Mouse (Mus musculus) kidney, postnatal 0 days (tissue): ENCODE results near the gene Pygl. TPM values are rescaled to one million over a fixed set of nuclear protein-coding genes. Genes with fewer than 3 reads are reported as not detected.
"Not testable (repeated sequence)": the region's sequence is repeated elsewhere in the genome, so short reads cannot be mapped to it uniquely, and the experiment has no call there.

Experiments used
- ATAC-seq: fragments of 200-750 bp; cut with Nextera tagmentation; replicated peaks from 2 replicates; pipeline ENCODE4 v1.8.0; 2017; ENCODE audit warnings: low read depth, moderate number of reproducible peaks, moderate TSS enrichment, moderate library complexity; ENCODE audit not compliant: low FRiP score
- DNase-seq: peaks from one replicate; pipeline ENCODE4 v3.0.0-alpha.2; 2016; ENCODE audit warnings: low spot score
- H3K27ac ChIP-seq: fragments of 300-500 bp; sonication (generic); 2 replicates; pipeline ENCODE4 v1.5.1; 2014; ENCODE audit warnings: mild to moderate bottlenecking
- H3K27me3 ChIP-seq: fragments of 300-500 bp; sonication (generic); 2 replicates; pipeline ENCODE4 v1.6.1; 2014; ENCODE audit warnings: low read length, mixed read lengths; ENCODE audit not compliant: insufficient read depth
- H3K36me3 ChIP-seq: fragments of 300-500 bp; sonication (generic); 2 replicates; pipeline ENCODE4 v1.6.1; 2014; ENCODE audit warnings: low read length, mixed read lengths; ENCODE audit not compliant: insufficient read depth
- H3K4me1 ChIP-seq: fragments of 300-500 bp; sonication (generic); replicated peaks from 2 replicates; pipeline ENCODE4 v1.6.1; 2014; ENCODE audit warnings: antibody characterized with exemption, low read length, mixed read lengths; ENCODE audit not compliant: insufficient read depth
- H3K4me2 ChIP-seq: fragments of 300-500 bp; sonication (generic); 2 replicates; pipeline ENCODE4 v1.6.1; 2014; ENCODE audit warnings: mild to moderate bottlenecking, low read length, moderate library complexity, mixed read lengths
- H3K4me3 ChIP-seq: fragments of 300-500 bp; sonication (generic); replicated peaks from 2 replicates; pipeline ENCODE4 v1.5.1; 2014; ENCODE audit warnings: low read depth, low read length
- H3K9ac ChIP-seq: fragments of 300-500 bp; sonication (generic); 2 replicates; pipeline ENCODE4 v1.6.1; 2014; ENCODE audit warnings: low read depth, low read length
- H3K9me3 ChIP-seq: fragments of 300-500 bp; sonication (generic); replicated peaks from 2 replicates; pipeline ENCODE4 v1.6.1; 2016; ENCODE audit warnings: low read length, inconsistent platforms, mixed read lengths
- CTCF ChIP-seq: IDR thresholded peaks from 2 replicates; pipeline ENCODE4 v1.5.1; 2016; ENCODE audit warnings: antibody characterized with exemption, low read depth, mild to moderate bottlenecking, moderate library complexity
- WGBS: fragments of 180-500 bp; shearing (Covaris S2); extraction: QIAGEN DNeasy Blood & Tissue Kit; methylation state at CpG from one replicate; pipeline ENCODE4 v1.1.7; 2014; 5-methylcytosine and 5-hydroxymethylcytosine counted together
- polyA plus RNA-seq: library from polyadenylated mRNA; unstranded; fragments of >200 nt; fragmentation: Nextera tagmentation; extraction: Ambion mirVana; gene quantifications from 2 replicates; pipeline ENCODE4 v1.2.1, GENCODE M21; 2015

The Pygl gene
- polyA plus RNA-seq, 1 experiment from 2014 or later: 44.2 TPM

GRCm38 (mm10) chr12:70153842-70154241, 77.4 kb downstream of the Pygl start, which contains the start of gene Abhd12b:
Gene Abhd12b (plus strand): TSS chr12:70154142.
- no peak for ATAC-seq
- H3K4me2 ChIP-seq: no peak within 1 kb of the TSS
- H3K4me3 ChIP-seq: no peak within 1 kb of the TSS
- H3K4me1 ChIP-seq: peaks cover 3% of the 10 kb centered on the region; the same call in 1 of the 2 replicates
- no peak within 1 kb of the TSS for H3K9ac ChIP-seq
- no peaks in the 10 kb centered on the region for H3K27me3 ChIP-seq
- H3K36me3 ChIP-seq: no peaks in the 10 kb centered on the region
- TF ChIP-seq CTCF: no peak
- 61% methylated on average over 3 of the region's 3 CpGs for WGBS
- no peak within 1 kb of the TSS for H3K27ac ChIP-seq
- H3K9me3 ChIP-seq: no peaks in the 10 kb centered on the region
- DNase-seq: no peak

GRCm38 (mm10) chr12:70148631-70149265, 82.5 kb downstream of the Pygl start:
- no peak overlapping the region for H3K27ac ChIP-seq
- WGBS: 12% methylated on average over 11 of the region's 11 CpGs
- H3K9ac ChIP-seq: peak overlapping the region; percentile 28; the same call in 1 of the 2 replicates
- H3K36me3 ChIP-seq: no peaks in the 10 kb centered on the region
- no peak for ATAC-seq
- H3K4me1 ChIP-seq: peaks cover 8% of the 10 kb centered on the region; the same call in 1 of the 2 replicates
- H3K9me3 ChIP-seq: no peaks in the 10 kb centered on the region
- no peak for DNase-seq
- no peaks in the 10 kb centered on the region for H3K27me3 ChIP-seq
- H3K4me2 ChIP-seq: peak overlapping the region; percentile 69
- TF ChIP-seq CTCF: no peak
- H3K4me3 ChIP-seq: peak overlapping the region; percentile 30

- Histone ChIP-seq H3K9me3 (no peaks in the 10 kb centered on the region), H3K9ac (peak overlapping the region; percentile 28; the same call in 1 of the 2 replicates), H3K27me3 (no peaks in the 10 kb centered on the region), H3K4me1 (peaks cover 8% of the 10 kb centered on the region; the same call in 1 of the 2 replicates), H3K27ac (0 out of 2 replicates have a peak overlapping the region, but pooled peaks have one; percentile 8), H3K4me3 (peak overlapping the region; percentile 30), H3K4me2 (peak overlapping the region; percentile 69), H3K36me3 (no peaks in the 10 kb centered on the region)
- no peak for TF ChIP-seq CTCF
- ATAC-seq (no peak), DNase-seq (peak; percentile 77)
- WGBS: 3% methylated on average over 13 of the region's 13 CpGs
Observed at GRCm38 (mm10) chr12:70147986-70148630, 83.2 kb downstream of the Pygl start.

GRCm38 (mm10) chr12:70145586-70145985, 85.7 kb downstream of the Pygl start:
- Histone ChIP-seq H3K4me2 (no peak overlapping the region), H3K27ac (0 out of 2 replicates have a peak overlapping the region, but pooled peaks have one; percentile 84), H3K4me3 (no peak overlapping the region), H3K36me3 (no peaks in the 10 kb centered on the region), H3K4me1 (peaks cover 8% of the 10 kb centered on the region; the same call in 1 of the 2 replicates), H3K9me3 (no peaks in the 10 kb centered on the region), H3K27me3 (no peaks in the 10 kb centered on the region), H3K9ac (no peak overlapping the region)
- DNase-seq (no peak), ATAC-seq (no peak)
- no peak for TF ChIP-seq CTCF
- 91% methylated on average over 6 of the region's 6 CpGs for WGBS

- Histone ChIP-seq H3K27ac (peak overlapping the region; percentile 84), H3K27me3 (no peaks in the 10 kb centered on the region), H3K4me3 (no peak overlapping the region), H3K9ac (no peak overlapping the region), H3K4me2 (peak overlapping the region; percentile 30; the same call in 1 of the 2 replicates), H3K4me1 (peaks cover 8% of the 10 kb centered on the region; the same call in 1 of the 2 replicates), H3K36me3 (no peaks in the 10 kb centered on the region), H3K9me3 (no peaks in the 10 kb centered on the region)
- WGBS: 38% methylated on average over 20 of the region's 20 CpGs
- TF ChIP-seq CTCF: peak; percentile 87
- no peak for ATAC-seq
- DNase-seq: peak; percentile 80
Observed at GRCm38 (mm10) chr12:70144637-70145448, 86.4 kb downstream of the Pygl start.

GRCm38 (mm10) chr12:70144106-70144587, 87.1 kb downstream of the Pygl start:
- WGBS: 14% methylated on average over 3 of the region's 3 CpGs
- peak overlapping the region; percentile 84 for H3K27ac ChIP-seq
- not testable (repeated sequence) for H3K9me3 ChIP-seq, H3K27me3 ChIP-seq, H3K4me1 ChIP-seq, H3K4me2 ChIP-seq, H3K9ac ChIP-seq, H3K36me3 ChIP-seq, H3K4me3 ChIP-seq
- DNase-seq (peak; percentile 92), ATAC-seq (peak; percentile 77; the same call in 1 of the 2 replicates)
